Mouse (Mus musculus): ENCODE measurements around the gene Asl.

Gene Asl

GRCm38 (mm10) chr5:130029142-130029897, at the start of gene Asl, which contains the start of gene Crcp:
Gene Asl (minus strand): TSS chr5:130029247.
Gene Crcp (plus strand): TSS chr5:130029290.
- peak; percentile 86 for DNase-seq (ENCODE audit: low spot score)

GRCm38 (mm10) chr5:130078834-130079156, 49.7 kb upstream of the Asl start:
- DNase-seq (ENCODE audit: low spot score): no peak

GRCm38 (mm10) chr5:130078096-130078833, 49.2 kb upstream of the Asl start:
- DNase-seq (ENCODE audit: low spot score): no peak

GRCm38 (mm10) chr5:130076396-130076795, 47.3 kb upstream of the Asl start:
- no peak for DNase-seq (ENCODE audit: low spot score)

GRCm38 (mm10) chr5:130074491-130074890, 45.4 kb upstream of the Asl start:
- no peak for DNase-seq (ENCODE audit: low spot score)

- DNase-seq (ENCODE audit: low spot score): no peak
Observed at GRCm38 (mm10) chr5:130073026-130073425, 44.0 kb upstream of the Asl start, which contains the start of gene Tpst1. Gene Tpst1 (plus strand): TSS chr5:130073326.

GRCm38 (mm10) chr5:130067841-130068264, 38.8 kb upstream of the Asl start:
- DNase-seq (ENCODE audit: low spot score): no peak

- DNase-seq (ENCODE audit: low spot score): no peak
Observed at GRCm38 (mm10) chr5:130065579-130065978, 36.5 kb upstream of the Asl start.

GRCm38 (mm10) chr5:130063760-130064159, 34.7 kb upstream of the Asl start:
- no peak for DNase-seq (ENCODE audit: low spot score)

GRCm38 (mm10) chr5:130062096-130062495, 33.0 kb upstream of the Asl start:
- DNase-seq (ENCODE audit: low spot score): no peak

GRCm38 (mm10) chr5:130060329-130060665, 31.2 kb upstream of the Asl start:
- no peak for DNase-seq (ENCODE audit: low spot score)

GRCm38 (mm10) chr5:130059413-130060328, 30.6 kb upstream of the Asl start:
- no peak for DNase-seq (ENCODE audit: low spot score)

- no peak for DNase-seq (ENCODE audit: low spot score)
Observed at GRCm38 (mm10) chr5:130056303-130056702, 27.3 kb upstream of the Asl start.

GRCm38 (mm10) chr5:130055688-130056087, 26.6 kb upstream of the Asl start:
- DNase-seq (ENCODE audit: low spot score): no peak

GRCm38 (mm10) chr5:130052955-130053354, 23.9 kb upstream of the Asl start:
- no peak for DNase-seq (ENCODE audit: low spot score)

GRCm38 (mm10) chr5:130052510-130052909, 23.5 kb upstream of the Asl start:
- DNase-seq (ENCODE audit: low spot score): no peak

- DNase-seq (ENCODE audit: low spot score): no peak
Observed at GRCm38 (mm10) chr5:130051073-130051860, 22.2 kb upstream of the Asl start.

- no peak for DNase-seq (ENCODE audit: low spot score)
Observed at GRCm38 (mm10) chr5:130050416-130050815, 21.4 kb upstream of the Asl start.

- DNase-seq (ENCODE audit: low spot score): no peak
Observed at GRCm38 (mm10) chr5:130048786-130049520, 19.9 kb upstream of the Asl start.

- no peak for DNase-seq (ENCODE audit: low spot score)
Observed at GRCm38 (mm10) chr5:130047013-130047412, 18.0 kb upstream of the Asl start.

- DNase-seq (ENCODE audit: low spot score): no peak
Observed at GRCm38 (mm10) chr5:130046589-130046988, 17.5 kb upstream of the Asl start.

All from urinary bladder, postnatal 25 days (tissue).